Mouse (Mus musculus): ENCODE data around the gene Vstm5.
"Not testable (repeated sequence)": the region's sequence is repeated elsewhere in the genome, so short reads cannot be mapped to it uniquely, and the experiment has no call there.

The Vstm5 gene

DNA sequence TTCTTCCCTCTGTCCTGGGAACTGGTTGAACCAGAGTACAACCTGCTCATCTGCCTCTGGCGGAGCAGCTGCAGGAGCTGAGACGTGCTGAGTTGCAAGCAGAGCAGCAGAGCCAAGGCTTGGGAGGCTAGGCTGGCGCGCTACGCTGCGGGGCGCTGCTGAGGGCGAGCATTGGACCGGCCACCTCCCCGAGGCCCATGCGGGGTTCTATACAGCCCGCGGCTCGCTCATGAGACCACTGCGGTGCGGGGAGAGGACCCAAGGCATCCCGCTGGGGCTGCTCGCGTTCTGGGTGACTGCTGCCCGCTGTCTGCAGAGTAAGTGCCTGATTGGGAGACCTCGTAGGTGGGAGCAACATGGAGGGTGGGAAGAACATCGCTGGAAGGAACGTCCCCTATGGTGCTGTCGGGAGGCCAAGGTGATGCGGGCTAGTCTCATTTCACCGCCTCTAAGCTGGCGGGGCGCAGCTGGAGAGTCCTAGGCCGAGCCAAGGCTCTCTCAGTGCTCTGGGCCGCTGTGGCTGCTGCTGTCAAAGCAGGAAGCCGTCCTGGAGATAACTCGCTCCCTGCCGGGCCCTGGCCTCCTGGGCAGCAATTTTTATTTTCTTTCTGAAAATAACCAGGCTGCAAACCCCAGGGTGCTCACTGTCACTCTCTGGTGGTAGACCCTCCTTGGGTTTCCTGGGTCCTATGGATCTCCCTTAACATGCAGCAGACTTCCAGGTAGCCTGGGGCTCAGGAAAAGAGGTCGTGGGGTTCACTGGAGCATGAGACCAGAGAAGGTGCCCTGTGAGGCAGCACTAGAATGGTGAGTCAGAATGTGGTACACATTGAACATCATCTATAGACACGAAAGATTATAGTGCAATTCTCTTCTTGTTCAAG, at the start of gene Vstm5:
Gene Vstm5 (plus strand): TSS at position 4 of the 884 bp plus-strand sequence.
- peak; percentile 35 for DNase-seq

DNA sequence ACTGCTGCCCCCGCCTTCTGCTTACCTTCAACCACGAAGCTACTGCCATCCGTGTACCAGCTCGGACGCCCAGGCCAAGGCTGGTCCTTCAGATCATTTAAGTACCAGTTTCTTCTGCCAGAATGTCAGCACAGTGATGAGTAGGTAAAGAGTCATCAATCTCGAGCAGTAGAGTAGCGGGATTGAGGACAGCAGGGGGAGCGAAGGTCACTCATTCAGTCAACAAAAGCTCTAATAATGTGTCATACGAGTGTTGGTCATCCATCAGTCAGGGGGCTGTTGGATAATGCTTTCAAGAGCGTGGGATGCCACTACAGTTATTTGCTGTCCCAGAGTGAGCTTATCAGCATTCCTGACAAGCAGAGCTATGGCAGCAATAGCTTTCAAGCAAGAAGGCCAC, 44.0 kb upstream of the Vstm5 start:
- not testable (repeated sequence) for DNase-seq

DNA sequence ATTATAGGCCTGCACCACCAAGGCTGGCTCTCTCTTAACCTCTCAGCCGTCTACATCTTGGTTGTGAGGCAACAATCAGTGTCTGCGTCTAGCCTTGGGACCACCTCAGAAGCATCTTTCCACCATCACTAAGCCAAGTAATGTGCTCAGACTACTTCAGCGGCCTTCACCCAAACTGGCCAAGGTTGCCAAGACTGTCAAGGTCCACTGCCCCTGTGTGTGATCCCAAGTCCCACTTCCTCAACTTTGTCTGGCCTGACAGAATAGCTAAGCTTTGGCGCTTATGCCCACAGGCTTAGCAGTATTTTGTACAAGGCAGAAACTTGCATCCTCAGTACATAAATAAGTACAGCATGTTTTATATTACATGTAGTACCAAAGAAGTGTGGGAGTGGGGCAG, 32.2 kb upstream of the Vstm5 start:
- no peak for DNase-seq

DNA sequence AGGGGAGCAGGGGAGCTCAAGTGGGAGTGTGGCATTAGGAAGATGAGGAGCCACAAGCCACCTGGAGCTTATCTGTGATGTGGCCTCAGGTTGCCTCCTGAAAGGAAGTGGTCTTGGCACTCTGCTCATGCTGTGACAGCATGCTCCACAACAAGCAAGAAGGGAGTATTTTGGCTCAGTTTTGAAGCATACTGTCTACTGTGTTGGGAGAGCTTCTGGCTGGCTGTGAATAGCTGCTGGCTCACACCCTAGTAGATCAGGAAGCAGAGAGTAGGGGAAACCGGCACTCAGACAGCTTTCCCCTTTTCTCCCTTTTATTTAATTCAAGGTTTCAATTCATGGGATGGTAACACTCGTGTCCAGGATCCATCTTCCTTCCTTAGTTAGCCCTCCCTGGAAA, 29.5 kb upstream of the Vstm5 start:
- DNase-seq = no peak

DNA sequence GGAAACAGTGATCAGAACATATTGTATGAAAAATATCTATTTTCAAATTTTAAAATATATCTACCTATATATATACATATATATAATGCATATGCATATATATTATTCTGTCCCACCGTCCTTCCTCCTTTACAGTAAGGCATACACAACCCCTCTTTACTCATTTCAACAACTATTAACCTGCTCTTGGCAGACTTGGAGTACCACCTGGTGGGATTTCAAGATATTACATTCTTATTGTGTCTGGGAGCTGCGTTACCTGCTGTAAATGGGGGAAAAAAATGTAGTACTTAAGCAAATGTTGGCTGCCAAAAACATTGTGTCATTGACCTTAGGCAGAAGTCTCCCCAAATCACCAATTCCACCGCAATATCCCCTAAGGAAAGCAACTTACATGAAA, 27.0 kb upstream of the Vstm5 start:
- no peak for DNase-seq

DNA sequence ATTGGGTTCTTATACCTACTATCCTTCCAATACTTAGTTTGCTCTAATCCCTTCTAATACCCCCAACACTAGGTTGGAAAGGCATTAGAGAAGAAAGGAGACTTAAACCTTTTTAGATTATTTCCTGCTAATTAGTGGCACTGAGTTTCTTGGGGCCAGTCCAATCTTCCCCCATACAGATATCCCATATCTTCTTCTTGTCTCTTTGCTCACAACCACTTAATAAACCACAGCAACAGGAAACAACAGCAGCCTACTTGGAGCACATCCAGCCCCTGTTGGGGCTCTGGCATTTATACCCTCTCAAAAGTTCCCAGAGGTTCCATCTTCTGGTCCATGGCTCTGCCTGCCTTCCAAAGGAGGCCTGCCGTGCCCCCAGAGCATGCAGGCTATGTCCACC, 25.1 kb upstream of the Vstm5 start:
- no peak for DNase-seq

DNA sequence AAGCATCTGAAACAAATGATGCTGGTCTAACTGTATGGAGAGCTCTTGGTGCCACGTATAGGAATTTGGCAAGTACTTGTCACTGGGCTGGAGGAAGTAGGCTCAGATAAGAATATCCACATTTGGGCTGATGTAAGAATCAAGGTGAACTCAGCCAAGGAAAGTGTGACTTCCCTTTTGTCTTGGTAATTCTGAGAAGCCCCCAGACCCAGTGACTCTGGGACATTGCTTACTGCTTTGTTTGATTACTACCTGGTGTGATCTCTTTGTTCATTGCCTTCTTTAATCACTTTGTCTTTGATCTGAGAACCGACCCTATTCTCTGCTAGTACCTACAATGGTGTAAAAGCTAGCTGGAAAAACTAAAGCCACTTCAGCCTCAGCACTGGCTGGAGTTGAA, 13.9 kb upstream of the Vstm5 start:
- DNase-seq = no peak

DNA sequence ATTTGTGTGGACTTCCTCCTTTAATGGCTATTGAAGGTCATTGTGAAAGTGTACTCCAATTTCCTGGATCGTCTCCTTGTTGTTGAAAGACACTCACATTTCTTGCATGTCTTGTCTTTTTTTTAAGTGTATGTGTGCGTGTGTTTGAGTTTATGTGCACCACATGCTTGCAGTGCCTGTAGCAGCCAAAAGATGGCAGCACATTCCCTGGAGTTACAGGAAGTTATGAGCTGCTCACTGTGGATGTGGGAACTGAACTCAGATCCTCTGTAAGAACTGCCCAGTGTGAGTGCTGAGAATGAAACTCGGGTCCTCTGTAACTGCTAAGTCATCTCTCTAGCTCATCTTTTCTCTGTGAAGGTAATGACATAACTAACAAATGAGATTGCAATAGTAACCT, 6.4 kb upstream of the Vstm5 start:
- DNase-seq = no peak

DNA sequence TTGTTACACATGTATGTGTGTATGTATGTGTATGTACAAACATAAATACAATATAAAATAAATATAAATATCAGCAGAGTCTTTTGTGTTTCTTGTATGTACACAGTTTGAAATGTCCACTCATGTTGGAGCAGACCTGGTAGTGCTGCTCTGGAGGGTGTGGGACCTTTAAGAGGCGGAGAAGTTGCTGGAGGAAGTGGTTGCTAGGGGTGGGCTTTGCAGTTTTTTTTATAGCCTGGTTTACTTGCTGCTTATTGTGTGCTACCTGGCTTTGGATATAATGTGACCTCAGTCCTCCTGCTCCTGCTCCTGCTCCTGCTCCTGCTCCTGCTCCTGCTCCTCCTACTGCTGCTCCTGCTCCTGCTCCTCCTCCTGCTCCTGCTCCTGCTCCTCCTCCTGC, 5.2 kb upstream of the Vstm5 start:
- DNase-seq = no peak

DNA sequence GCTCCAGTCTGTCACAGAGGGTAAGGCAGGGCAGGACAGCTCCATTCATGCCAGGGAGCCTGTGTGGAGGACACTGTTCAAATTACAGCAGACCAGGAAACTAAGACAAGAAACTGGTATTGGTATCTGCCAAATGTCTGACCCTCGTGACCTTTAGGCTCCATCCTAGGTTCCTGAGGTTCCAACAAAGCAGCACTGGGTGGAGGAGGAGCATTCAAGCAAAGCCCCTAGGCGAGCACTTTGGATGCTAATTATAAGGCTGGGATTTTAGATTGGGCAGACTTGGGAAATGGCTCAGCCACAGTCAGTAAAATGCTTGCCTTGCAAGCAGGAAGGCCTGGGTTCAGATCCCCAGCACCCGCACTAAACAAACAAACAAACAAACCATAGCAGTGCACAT, 2.9 kb upstream of the Vstm5 start:
- no peak for DNase-seq

DNA sequence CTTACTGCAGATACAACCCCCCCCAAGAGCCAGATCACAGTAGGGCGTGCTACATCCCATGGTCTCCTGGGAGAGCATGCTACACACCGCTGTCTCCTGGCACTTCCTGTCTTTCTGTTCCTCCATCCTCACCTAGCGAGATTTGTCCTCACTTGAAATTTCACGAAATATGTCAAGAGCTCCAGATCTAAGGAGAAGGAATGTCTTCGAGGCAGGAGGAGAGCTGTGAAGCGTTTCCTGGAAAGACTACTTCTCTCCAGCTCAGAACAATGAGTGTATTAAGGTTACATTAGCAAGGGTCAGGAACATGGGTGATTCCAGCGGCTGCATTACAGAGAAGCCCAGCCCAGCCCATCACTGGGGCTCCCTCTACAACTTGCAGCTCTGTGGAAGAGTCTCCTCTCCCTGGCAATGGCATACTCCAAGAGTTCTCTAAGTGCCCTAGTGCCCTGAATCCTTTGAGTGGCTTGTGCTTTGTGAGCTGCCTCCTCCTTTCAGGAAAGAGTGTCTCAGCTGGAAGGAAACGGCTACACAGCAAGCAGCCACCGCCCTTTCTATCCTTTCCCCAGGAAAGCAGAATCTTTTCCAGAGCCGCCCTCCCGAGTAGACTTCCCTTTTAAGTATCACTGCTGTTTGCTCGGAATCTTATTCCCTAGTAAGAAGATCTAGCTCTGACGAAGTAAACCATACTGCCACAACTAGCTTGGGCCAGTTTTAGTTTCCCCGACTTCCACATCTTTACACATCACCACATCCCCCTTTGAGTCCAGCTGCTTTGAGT, 1.1 kb upstream of the Vstm5 start:
- DNase-seq = peak; percentile 29 to 31

DNA sequence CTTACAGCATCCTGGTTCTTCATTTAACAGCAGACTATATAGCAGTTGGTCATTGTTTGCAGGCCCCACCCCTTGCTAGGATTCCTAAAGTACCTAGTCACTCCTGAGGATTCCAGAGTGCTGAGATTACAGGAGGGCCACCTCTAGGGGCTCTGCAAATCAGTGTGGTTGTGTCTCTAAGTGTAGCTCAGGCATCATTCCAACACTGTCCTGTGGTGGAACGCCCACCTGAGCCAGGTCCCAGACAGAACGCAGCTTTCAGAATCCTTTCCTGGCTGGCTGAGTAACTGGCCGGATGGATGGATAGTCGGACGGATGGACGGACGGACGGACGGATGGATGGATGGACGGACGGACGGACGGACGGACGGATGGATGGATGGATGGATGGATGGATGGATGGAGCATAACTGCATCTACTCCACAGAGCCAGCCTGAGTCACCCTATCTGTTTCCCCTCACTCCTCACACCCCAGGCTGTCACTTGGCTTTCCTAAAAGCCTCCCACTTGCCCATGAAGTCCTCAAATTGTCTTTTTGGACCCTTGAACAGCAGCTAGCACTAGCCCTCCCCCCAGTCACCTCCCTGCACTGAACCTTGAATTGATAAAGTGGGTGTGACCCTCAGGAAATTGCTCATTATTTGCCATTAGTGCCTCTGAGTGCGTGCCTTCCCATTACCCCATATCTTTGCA, 401 bp upstream of the Vstm5 start:
- peak; percentile 21 to 35 for DNase-seq

DNA sequence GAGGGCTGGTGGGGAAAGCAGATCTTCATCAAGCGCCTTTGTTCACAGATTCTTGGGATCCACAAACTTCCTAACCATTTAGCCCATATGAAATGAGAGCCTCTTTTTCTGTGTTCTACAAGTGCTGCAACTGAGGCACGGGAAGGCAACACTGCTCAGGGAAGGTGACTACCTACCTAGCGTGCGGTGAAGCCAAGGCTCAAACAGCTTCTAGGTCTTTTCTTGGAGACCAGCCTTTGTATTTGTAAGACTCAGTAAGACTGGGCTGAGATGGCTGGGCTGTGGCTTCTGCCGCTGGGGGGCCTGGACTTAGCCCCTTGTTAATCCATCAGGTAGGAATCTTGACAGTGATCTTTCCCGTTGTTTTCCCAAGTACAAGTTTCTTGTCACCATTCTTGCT, 1.2 kb downstream of the Vstm5 start:
- DNase-seq = no peak

DNA sequence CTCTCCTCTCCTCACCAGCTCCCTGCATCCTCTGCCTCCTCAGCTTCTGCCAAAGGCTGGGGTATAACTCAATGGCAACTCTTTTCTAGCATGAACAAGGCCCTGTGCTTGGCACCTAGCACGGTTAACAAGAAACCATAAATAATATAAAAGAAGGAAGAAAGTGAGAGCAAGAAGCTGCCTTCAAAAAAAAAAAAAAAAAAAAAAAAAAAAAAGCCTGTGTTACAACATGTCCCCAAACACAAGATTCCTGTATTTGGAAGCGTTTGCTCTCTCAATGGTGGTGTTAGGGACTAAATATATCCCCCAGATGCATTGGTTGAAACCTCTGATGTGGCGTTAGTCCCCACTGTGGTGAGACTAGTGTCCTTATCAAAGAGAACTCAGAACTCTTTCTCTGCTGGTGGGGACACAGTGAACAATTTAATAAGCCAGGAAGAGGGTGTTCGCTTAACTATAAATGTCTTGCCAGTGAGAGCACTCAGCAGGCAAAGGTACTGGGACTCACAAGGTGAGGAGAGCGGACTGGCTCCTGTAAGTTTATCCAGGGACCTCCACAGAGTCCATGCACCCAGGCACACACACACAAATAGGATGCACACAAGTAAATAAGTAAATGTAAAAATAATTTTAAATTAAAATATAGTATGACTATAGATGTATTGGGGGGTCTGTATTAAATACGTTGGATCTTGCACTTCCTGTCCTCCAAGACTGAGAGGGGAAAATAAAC, 2.2 kb downstream of the Vstm5 start:
- DNase-seq = no peak

DNA sequence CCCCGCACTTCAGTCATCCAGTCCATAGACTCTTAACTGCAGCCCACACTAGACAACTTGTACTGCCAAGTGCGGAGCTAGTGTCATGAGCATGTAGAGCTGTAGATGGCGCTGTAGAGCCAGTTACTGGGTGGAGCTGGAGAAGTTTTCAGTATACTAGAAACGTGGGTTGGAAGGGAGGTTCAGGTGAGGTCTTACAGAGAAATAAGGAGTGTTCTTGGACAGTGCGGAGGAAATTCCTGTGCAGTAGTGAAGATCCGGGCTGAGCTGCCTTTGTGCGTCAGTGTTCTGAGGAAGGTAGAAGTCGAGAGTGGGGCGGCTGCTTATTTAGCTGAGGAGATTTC, 2.7 kb downstream of the Vstm5 start:
- peak; percentile 55 to 69 for DNase-seq

DNA sequence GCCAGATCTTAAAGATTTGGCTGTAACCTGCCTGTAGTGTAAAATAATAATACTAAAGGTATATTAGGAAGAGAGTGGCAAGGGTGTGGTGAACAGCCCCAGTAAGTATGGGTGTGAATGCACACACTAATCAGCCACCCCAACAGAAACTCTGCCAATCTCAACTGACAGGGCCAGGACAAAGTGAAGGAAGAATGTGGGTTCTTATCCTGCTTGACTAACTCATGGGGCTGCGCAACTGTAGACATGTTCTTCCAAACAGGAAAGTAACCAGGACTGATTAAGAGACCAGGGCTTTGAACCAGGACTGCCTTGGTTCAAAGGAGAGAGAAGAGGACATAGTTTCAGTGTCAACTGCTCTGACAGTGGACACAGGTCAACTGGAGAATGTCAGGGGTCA, 3.3 kb downstream of the Vstm5 start:
- no peak for DNase-seq

DNA sequence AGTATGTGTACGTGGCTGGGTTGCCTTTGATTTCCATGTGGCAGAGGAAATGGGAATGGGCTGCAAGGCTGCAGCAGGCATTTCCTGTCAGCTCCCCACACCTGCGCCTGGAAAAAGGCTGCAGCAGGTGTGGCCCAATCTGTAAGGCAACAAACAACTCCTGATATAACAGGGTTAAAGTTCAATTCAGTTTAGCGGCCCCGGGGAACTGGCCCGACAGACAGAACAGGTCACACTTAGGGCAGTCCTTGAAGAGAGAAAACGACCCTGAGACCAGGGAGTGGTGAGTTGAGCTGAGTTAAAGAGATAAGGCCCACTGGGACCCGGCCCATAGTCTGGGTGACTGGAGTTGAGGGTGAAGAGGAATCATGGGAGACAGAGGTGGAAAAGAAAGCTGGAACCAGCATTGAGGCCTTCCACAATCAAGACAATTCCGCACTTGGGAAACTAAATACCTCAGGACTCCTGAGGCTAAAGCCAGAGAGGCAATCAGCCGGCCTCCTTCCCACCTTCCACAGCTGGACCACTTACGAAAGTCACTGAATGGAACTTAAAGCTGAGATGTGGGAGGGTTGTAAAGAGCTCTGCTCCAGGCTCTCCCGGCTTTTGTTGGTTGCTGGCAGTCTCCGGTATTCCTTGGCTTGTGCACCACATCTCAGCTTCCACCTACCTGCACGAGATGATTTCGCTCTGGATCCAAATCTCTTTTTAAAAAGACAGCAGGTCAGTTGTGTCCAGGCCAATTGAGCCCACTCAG, 6.7 kb downstream of the Vstm5 start:
- DNase-seq = no peak

DNA sequence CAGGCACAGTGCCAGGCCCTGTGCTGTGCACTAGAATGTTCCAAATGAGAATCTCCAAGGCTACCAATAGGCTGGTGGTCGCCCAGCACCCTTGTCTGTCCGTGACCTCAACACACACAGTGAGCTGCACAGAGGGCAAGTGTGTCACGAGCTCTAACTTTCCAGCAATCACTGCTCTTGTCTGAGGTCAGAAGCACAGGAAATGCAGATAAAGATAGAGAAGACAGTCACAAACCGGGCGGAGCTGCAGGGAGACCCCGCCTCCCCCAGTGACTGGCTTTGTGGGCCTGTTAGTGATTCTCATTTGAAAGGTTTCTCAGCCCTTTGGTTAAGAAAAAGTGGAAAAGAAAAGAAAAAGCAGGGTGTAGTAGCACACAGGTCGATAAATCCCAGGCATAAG, 11.5 kb downstream of the Vstm5 start:
- no peak for DNase-seq

DNA sequence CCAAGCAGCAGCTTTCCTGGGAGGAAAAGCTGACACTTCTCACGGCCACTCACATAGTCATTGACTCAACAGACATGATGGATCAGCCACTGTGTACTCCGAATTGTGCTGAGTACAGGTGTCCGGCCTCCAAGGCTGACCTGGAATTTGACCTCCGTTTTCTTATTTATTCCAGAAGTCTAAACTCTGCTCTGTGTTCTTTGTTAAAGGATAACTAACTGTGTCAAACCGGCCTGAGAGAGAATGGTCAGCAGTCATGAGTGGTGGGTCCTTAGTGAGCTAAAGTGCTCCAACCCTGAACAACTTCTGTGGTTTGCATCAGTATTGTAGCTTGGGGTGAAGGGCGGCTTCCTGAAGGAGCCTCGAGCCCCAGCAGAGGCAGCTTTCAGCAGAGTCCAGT, 13.4 kb downstream of the Vstm5 start:
- no peak for DNase-seq

DNA sequence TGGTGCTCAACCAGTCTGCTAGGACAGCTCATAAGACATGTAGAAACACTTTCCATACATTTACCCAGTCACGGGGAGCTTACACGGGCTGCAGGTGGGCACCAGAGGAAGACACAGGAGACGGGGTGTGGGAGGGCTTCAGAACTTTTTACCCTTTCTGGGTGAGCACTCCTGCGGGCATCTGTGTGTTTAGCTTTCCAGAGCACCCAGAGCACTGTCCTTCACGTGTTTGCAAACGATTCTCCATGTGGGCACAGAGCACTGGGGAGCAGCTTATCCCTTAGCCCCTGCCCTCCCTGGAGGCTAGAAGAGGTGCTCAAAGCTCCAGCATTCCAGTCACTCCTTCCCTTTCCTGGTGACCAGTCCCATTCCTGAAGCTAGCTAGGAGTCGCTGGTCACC, 15.7 kb downstream of the Vstm5 start:
- DNase-seq = no peak

DNA sequence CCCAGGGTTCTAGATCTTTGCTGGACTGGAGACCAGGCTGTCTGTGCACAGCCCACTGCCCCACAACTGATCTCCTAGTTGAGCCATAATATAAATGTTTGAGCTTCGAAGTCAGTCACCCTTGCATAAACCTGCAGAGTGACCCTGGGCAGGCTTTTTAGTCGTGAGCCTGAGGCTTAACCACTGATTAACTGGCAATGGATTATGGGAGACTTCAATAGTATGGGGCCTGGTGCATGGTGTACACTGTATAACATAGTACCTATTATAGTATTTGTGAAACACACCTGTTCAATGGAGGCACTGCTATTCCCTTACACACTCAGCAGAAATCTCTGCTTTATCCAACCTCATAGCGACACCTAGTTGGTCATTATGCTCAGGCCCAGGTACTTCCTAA, 17.4 kb downstream of the Vstm5 start:
- no peak for DNase-seq

DNA sequence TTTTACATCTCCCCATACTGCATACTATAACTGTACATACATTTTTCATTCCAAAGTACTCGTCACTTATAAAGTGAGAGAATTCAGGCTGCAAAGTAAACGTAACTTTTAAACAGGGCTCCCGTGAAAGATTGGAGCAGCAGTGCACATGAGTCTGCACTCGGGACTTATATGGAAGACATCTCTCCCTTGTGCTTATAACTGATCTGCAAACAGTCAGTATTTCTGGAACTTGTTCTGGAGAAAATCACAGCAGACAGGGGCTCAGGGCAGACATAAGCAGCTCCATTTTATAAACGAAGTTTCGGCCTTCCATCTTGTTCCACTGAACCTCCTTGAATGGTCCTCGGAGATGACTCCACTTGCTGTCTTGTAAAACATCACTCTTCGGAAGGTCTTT, 23.1 kb downstream of the Vstm5 start:
- no peak for DNase-seq
